Mouse (Mus musculus) brown adipose tissue, adult 24 weeks (tissue): ENCODE results near the gene Ptgir. TPM values are rescaled to one million over a fixed set of nuclear protein-coding genes. Genes with fewer than 3 reads are reported as not detected.
A peak's percentile ranks its signal among the peaks of the same experiment; 100 is the strongest.

Experiments used
- H3K27ac ChIP-seq: fragments of 200-500 bp; replicated peaks from 2 replicates; pipeline ENCODE4 v1.5.1; 2012; ENCODE audit warnings: low read depth, mild to moderate bottlenecking, low read length
- H3K4me1 ChIP-seq: fragments of 200-500 bp; 2 replicates; pipeline ENCODE4 v1.6.1; 2012; ENCODE audit warnings: low read length, mixed read lengths; ENCODE audit not compliant: control insufficient read depth, insufficient read depth, insufficient read length
- H3K4me3 ChIP-seq: fragments of 200-500 bp; 2 replicates; pipeline ENCODE4 v1.5.1; 2012; ENCODE audit warnings: low read depth, mild to moderate bottlenecking, low read length, moderate library complexity; ENCODE audit not compliant: insufficient read depth
- polyA plus RNA-seq: library from polyadenylated mRNA; stranded (reverse); fragments of >200 nt; gene quantifications from 2 replicates; pipeline ENCODE4 v1.2.4, GENCODE M21; 2012; ENCODE audit not compliant: missing spikeins, insufficient read depth, insufficient read length

Ptgir gene
- 1.9 and 2.8 TPM in 2 replicates for polyA plus RNA-seq

GRCm38 (mm10) chr7:16906281-16906680 is at the start of gene Ptgir:
Ptgir (plus strand) TSS chr7:16906490.
- H3K4me3 ChIP-seq = peak within 1 kb of the TSS; percentile 45
- peak within 1 kb of the TSS; percentile 70 for H3K27ac ChIP-seq

GRCm38 (mm10) chr7:16858336-16858735 is 48.0 kb upstream of the Ptgir start:
- no peak overlapping the region for H3K4me3 ChIP-seq
- no peak overlapping the region for H3K27ac ChIP-seq
- H3K4me1 ChIP-seq = peaks cover 7% of the 10 kb centered on the region

More at GRCm38 (mm10) chr7:16906281-16906680, at the start of gene Ptgir:
- peaks cover 3% of the 10 kb centered on the region; the same call in 1 of the 2 replicates for H3K4me1 ChIP-seq

DNA sequence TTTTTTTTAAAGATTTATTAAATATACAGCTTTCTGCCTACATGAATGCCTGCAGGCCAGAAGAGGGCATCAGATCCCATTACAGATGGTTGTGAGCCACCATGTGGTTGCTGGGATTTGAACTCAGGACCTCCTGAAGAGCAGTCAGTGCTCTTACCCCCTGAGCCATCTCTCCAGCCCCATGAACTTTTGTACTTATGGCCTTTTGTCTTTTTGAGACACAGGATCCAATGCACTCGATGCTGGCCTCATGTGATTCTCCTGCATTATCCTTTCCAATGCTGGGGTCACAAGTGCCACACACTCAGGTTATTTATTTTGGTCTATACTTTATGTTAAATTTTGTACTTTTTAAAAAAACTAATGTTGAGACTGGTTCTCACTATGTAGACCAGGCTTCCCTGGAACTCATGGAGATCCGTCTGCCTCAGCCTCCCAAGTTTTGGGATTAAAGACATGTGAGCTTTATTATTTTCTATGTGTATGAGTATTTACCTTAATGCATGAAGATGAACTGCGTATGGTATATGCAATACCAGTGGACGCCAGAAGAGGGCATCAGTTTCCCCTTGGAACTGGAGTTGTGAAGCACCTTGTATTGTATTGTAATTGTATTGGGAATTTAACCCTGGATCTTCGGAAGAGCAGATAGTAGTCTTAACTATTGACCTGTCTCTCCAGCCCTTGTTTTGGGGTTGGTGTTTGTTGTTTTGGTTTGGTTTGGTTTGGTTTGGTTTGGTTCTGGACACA is 46.2 kb upstream of the Ptgir start:
- Histone ChIP-seq H3K27ac (no peak overlapping the region), H3K4me1 (no peaks in the 10 kb centered on the region; the same call in 1 of the 2 replicates), H3K4me3 (no peak overlapping the region)

- Histone ChIP-seq H3K4me3 (no peak overlapping the region), H3K4me1 (no peaks in the 10 kb centered on the region), H3K27ac (no peak overlapping the region)
These were observed 38.8 kb upstream of the Ptgir start for GRCm38 (mm10) chr7:16867488-16867887.

DNA sequence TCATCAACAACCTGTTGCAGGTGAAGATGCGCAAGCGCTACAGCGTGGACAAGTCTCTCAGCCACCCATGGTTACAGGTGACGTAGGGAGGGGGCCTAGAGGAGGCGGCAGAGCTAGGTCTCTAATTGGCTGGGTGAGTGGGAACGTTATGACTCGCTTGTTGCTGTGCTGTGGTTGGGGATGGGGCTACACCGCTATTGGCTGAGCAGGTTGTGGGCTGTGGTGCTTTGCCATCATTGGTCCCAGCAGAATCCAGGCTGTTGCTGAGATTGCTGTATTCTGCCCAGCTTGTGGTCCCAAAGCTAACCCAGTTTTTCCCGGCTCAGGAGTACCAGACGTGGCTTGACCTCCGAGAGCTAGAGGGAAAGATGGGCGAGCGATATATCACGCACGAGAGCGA is 36.8 kb upstream of the Ptgir start:
- no peak overlapping the region for H3K27ac ChIP-seq
- H3K4me1 ChIP-seq = no peaks in the 10 kb centered on the region
- H3K4me3 ChIP-seq = no peak overlapping the region

DNA sequence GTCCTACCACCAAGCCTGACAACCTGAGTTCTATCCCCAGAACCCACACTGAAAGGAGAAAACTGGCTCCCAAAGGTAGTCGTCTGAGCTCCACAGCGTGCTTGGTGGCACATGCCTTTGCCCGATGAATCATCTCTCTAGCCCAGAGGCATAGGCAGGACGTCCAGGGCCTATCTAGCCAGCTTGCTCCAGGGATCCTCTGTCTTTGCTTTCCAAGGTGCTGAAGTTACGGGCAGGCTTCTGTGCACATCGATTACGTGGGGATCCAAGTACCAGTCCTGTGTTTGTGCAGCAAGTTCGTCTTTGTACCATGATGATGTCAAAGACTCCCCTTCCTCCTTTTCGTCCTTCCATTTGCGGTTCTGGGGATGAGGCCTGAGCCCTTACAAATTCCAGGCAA is 34.7 kb upstream of the Ptgir start:
- H3K4me1 ChIP-seq = no peaks in the 10 kb centered on the region
- no peak overlapping the region for H3K4me3 ChIP-seq
- no peak overlapping the region for H3K27ac ChIP-seq

- Histone ChIP-seq H3K4me1 (no peaks in the 10 kb centered on the region; the same call in 1 of the 2 replicates), H3K27ac (no peak overlapping the region), H3K4me3 (no peak overlapping the region)
These were observed 33.8 kb upstream of the Ptgir start for GRCm38 (mm10) chr7:16872478-16872877.

GRCm38 (mm10) chr7:16873392-16873791 is 32.9 kb upstream of the Ptgir start:
- no peak overlapping the region for H3K27ac ChIP-seq
- no peaks in the 10 kb centered on the region; the same call in 1 of the 2 replicates for H3K4me1 ChIP-seq
- no peak overlapping the region for H3K4me3 ChIP-seq

DNA sequence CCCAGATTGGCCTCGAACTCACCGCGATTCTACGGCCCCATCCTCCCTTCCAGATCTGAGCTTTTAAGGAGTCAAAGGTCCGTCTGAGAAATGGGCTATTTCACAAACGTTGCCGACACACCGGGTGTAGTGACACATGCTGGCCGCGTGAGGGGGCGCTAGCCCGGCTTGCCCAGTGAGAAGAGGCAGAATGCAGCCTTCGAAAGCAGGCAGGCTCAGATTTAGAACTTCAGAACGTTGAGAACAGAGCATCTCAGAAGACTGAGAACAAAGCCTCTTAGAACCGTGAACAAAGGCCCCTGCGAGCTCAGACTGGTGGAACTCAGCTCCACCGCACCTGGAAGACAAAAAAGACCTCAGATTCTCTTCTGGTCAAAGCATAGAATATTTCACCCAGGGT is 32.1 kb upstream of the Ptgir start:
- Histone ChIP-seq H3K4me1 (no peaks in the 10 kb centered on the region; the same call in 1 of the 2 replicates), H3K4me3 (peak overlapping the region; percentile 31; the same call in 1 of the 2 replicates), H3K27ac (peak overlapping the region; percentile 37)

- Histone ChIP-seq H3K4me3 (peak overlapping the region; percentile 31; the same call in 1 of the 2 replicates), H3K27ac (peak overlapping the region; percentile 37), H3K4me1 (no peaks in the 10 kb centered on the region; the same call in 1 of the 2 replicates)
These were observed 31.5 kb upstream of the Ptgir start for GRCm38 (mm10) chr7:16874756-16875309.

- peak within 1 kb of the TSS; percentile 48 for H3K4me3 ChIP-seq
- no peaks in the 10 kb centered on the region; the same call in 1 of the 2 replicates for H3K4me1 ChIP-seq
- H3K27ac ChIP-seq = peak within 1 kb of the TSS; percentile 37
These were observed 31.2 kb upstream of the Ptgir start, which contains the start of gene Dact3 for GRCm38 (mm10) chr7:16875310-16875325. Dact3 (plus strand) TSS chr7:16875317.

- Histone ChIP-seq H3K4me1 (no peaks in the 10 kb centered on the region; the same call in 1 of the 2 replicates), H3K4me3 (peak overlapping the region; percentile 48), H3K27ac (no peak overlapping the region)
These were observed 31.0 kb upstream of the Ptgir start for GRCm38 (mm10) chr7:16875326-16875725.

- Histone ChIP-seq H3K27ac (no peak overlapping the region), H3K4me3 (peak overlapping the region; percentile 48), H3K4me1 (no peaks in the 10 kb centered on the region; the same call in 1 of the 2 replicates)
These were observed 30.3 kb upstream of the Ptgir start for GRCm38 (mm10) chr7:16876006-16876405.

DNA sequence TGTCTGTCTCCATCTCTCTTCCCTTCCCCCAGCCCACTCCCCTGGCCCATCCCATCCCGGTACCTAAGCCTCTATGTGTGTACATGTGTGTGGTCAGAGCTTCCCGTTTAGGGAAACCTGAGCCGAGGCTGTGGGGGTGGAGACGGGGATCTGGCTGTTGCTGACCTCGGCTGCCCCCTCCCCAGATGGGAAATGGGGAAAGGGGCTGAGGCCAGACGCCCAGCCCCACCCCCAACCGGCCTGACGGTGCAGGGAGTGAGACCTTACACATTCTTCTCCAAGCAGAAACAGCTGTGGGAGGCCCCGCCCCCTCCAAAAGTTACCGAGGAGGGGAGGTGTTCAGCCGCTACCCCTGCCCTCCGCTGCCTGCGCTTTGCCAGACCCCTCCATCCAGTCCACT is 29.7 kb upstream of the Ptgir start:
- Histone ChIP-seq H3K27ac (no peak overlapping the region), H3K4me1 (no peaks in the 10 kb centered on the region; the same call in 1 of the 2 replicates), H3K4me3 (peak overlapping the region; percentile 25)

- no peaks in the 10 kb centered on the region; the same call in 1 of the 2 replicates for H3K4me1 ChIP-seq
- H3K27ac ChIP-seq = no peak overlapping the region
- H3K4me3 ChIP-seq = no peak overlapping the region
These were observed 28.6 kb upstream of the Ptgir start for GRCm38 (mm10) chr7:16877717-16878116.
